Mouse (Mus musculus) lung, embryonic 14.5 days (tissue): ENCODE data around the gene Cst7. TPM values are rescaled to one million over a fixed set of nuclear protein-coding genes. Genes with fewer than 3 reads are reported as not detected.
A peak's percentile ranks its signal among the peaks of the same experiment; 100 is the strongest.

Experiments used
- ATAC-seq: fragments of 200-750 bp; cut with Nextera tagmentation; 2 replicates; pipeline ENCODE4 v1.8.0; 2017; ENCODE audit warnings: mild to moderate bottlenecking, moderate TSS enrichment, moderate library complexity; ENCODE audit not compliant: insufficient read depth
- DNase-seq: peaks from one replicate; pipeline ENCODE4 v3.0.0-alpha.2; 2015
- H3K27ac ChIP-seq: fragments of 300-500 bp; sonication (generic); 2 replicates; pipeline ENCODE4 v1.5.1; 2014; ENCODE audit warnings: low read depth, mild to moderate bottlenecking, moderate library complexity
- H3K27me3 ChIP-seq: fragments of 300-500 bp; sonication (generic); 2 replicates; pipeline ENCODE4 v1.6.1; 2014; ENCODE audit warnings: low read length, control low read depth; ENCODE audit not compliant: insufficient read depth
- H3K36me3 ChIP-seq: fragments of 300-500 bp; sonication (generic); 2 replicates; pipeline ENCODE4 v1.6.1; 2014; ENCODE audit warnings: control low read depth; ENCODE audit not compliant: insufficient read depth
- H3K4me1 ChIP-seq: fragments of 300-500 bp; sonication (generic); 2 replicates; pipeline ENCODE4 v1.6.1; 2014; ENCODE audit warnings: antibody characterized with exemption, control low read depth; ENCODE audit not compliant: insufficient read depth
- H3K4me2 ChIP-seq: fragments of 300-500 bp; sonication (generic); 2 replicates; pipeline ENCODE4 v1.6.1; 2014; ENCODE audit warnings: mild to moderate bottlenecking
- H3K4me3 ChIP-seq: fragments of 300-500 bp; sonication (generic); 2 replicates; pipeline ENCODE4 v1.5.1; 2014; ENCODE audit warnings: low read depth, low read length
- H3K9ac ChIP-seq: fragments of 300-500 bp; sonication (generic); 2 replicates; pipeline ENCODE4 v1.6.1; 2014
- H3K9me3 ChIP-seq: fragments of 300-500 bp; sonication (generic); 2 replicates; pipeline ENCODE4 v1.6.1; 2016; ENCODE audit warnings: low read depth, low read length, control low read depth
- CTCF ChIP-seq: IDR thresholded peaks from 2 replicates; pipeline ENCODE4 v1.5.1; 2016; ENCODE audit warnings: antibody characterized with exemption, low read depth
- WGBS: fragments of 180-500 bp; shearing (Covaris S2); extraction: QIAGEN DNeasy Blood & Tissue Kit; methylation state at CpG from one replicate; pipeline ENCODE4 v1.1.7; 2014; 5-methylcytosine and 5-hydroxymethylcytosine counted together
- polyA plus RNA-seq: library from polyadenylated mRNA; unstranded; fragments of >200 nt; fragmentation: Nextera tagmentation; extraction: Ambion mirVana; gene quantifications from 2 replicates; pipeline ENCODE4 v1.2.1, GENCODE M21; 2014

Gene Cst7
- polyA plus RNA-seq, 1 experiment from 2014 or later, result 0.32 TPM

DNA sequence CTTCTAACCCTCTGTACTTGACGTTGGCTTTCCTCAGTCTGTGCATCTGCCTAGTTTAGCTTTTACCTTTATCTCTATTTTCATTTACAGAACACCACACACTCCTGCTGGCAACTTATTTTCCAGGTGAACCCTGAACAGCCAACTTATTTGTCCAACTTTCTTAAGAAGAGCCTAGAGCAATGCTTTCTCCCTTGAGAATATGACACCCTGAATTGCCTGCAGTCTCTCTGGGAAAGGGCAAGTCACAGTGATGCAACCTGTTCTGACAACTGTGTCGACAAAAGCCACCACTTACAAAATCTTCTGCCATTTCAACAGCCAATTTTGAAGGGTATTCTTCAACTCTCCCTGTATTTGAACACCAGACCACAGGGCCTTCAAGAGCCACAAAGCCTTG lies 34.6 kb downstream of the Cst7 start:
- 73% methylated on average over 2 of the region's 2 CpGs for WGBS
- ATAC-seq, result no peak
- TF ChIP-seq CTCF, result no peak
- Histone ChIP-seq H3K36me3 (no peaks in the 10 kb centered on the region), H3K27ac (no peak overlapping the region), H3K9me3 (no peaks in the 10 kb centered on the region), H3K9ac (no peak overlapping the region), H3K4me1 (0 out of 2 replicates have a peak, but pooled peaks cover 3% of the 10 kb centered on the region), H3K27me3 (no peaks in the 10 kb centered on the region), H3K4me2 (no peak overlapping the region), H3K4me3 (no peak overlapping the region)
- DNase-seq, result no peak

DNA sequence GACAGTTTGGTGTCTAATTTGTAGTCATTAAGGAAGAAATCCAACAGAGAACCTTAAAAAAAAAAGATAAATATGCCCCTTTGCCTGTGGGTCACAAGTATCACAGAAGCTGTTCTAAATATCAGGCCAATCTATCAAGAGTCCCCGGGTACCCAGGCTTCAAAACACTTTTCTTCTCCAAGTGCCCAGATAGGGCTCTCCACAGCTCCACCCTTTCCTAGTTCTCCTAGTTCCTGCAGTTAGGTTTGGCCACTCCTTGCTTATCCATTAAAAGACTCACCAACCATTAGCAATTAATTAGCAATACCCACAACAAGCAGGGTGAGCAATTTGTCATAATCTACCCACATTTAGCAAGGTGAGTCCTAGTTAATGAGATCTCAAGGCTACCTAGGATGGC lies 36.9 kb downstream of the Cst7 start:
- Histone ChIP-seq H3K9me3 (no peaks in the 10 kb centered on the region), H3K27me3 (no peaks in the 10 kb centered on the region), H3K4me3 (peak overlapping the region; percentile 95; the same call in 1 of the 2 replicates), H3K4me1 (0 out of 2 replicates have a peak, but pooled peaks cover 3% of the 10 kb centered on the region), H3K4me2 (peak overlapping the region; percentile 79), H3K9ac (no peak overlapping the region), H3K27ac (no peak overlapping the region), H3K36me3 (no peaks in the 10 kb centered on the region)
- no peak for TF ChIP-seq CTCF
- DNase-seq, result no peak
- no peak for ATAC-seq
- 38% methylated on average over 1 of the region's 1 CpGs for WGBS

- WGBS, result under 1% methylated on average over 42 of the region's 42 CpGs
- Histone ChIP-seq H3K4me1 (0 out of 2 replicates have a peak, but pooled peaks cover 3% of the 10 kb centered on the region), H3K9ac (peak within 1 kb of the TSS; percentile 77), H3K4me2 (peak within 1 kb of the TSS; percentile 79), H3K4me3 (peak within 1 kb of the TSS; percentile 95), H3K9me3 (no peaks in the 10 kb centered on the region), H3K27me3 (no peaks in the 10 kb centered on the region), H3K27ac (peak within 1 kb of the TSS; percentile 27; the same call in 1 of the 2 replicates), H3K36me3 (no peaks in the 10 kb centered on the region)
- ATAC-seq, result peak; percentile 99
- DNase-seq, result peak; percentile 99
- no peak; the same call in 1 of the 2 replicates for TF ChIP-seq CTCF
Measured at GRCm38 (mm10) chr2:150608087-150608799, 38.0 kb downstream of the Cst7 start, which contains the start of gene Apmap. Apmap (minus strand) TSS chr2:150608567.

DNA sequence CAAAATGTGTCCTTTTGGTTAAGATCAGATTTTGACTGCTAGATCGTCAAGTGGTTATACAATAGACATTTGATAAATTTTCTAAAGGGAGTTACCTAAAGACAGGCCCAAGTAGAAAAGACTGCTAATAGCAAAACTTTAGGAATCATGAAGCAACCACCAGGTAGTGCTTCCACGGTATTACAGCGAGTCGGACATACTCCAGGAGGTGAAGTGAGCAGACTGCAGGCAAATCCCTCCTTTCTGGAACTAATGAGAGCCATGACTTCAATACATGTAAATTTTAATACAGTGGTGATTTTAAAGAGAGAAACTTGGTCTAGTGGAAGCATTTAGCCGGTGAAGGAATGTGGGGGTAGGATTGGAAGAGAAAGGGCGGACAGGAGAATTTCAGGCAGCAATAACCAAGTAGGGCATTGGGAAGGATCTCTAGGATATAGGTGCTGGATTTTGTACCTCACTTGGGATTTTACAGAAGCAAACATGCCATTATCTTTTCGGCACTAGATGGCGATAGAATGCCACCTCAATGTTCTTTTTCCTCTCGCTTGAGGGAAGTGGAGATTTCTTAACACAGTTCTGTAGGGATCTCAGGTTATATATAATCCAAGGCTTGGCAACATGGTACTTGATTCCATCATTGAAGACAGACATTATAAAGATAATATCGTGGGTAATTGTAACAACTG lies 38.8 kb downstream of the Cst7 start:
- peak; percentile 82 for TF ChIP-seq CTCF
- Histone ChIP-seq H3K9me3 (no peaks in the 10 kb centered on the region), H3K4me2 (peak overlapping the region; percentile 79), H3K27me3 (no peaks in the 10 kb centered on the region), H3K4me3 (peak overlapping the region; percentile 95), H3K9ac (peak overlapping the region; percentile 77), H3K27ac (peak overlapping the region; percentile 27; the same call in 1 of the 2 replicates), H3K36me3 (no peaks in the 10 kb centered on the region), H3K4me1 (0 out of 2 replicates have a peak, but pooled peaks cover 3% of the 10 kb centered on the region)
- ATAC-seq (peak; percentile 69), DNase-seq (peak; percentile 92)
- 1% methylated on average over 10 of the region's 10 CpGs for WGBS

GRCm38 (mm10) chr2:150610097-150610496 lies 39.9 kb downstream of the Cst7 start:
- DNase-seq (no peak), ATAC-seq (no peak)
- Histone ChIP-seq H3K27ac (no peak overlapping the region), H3K4me2 (no peak overlapping the region), H3K27me3 (no peaks in the 10 kb centered on the region), H3K36me3 (no peaks in the 10 kb centered on the region), H3K9ac (no peak overlapping the region), H3K9me3 (no peaks in the 10 kb centered on the region), H3K4me3 (no peak overlapping the region), H3K4me1 (0 out of 2 replicates have a peak, but pooled peaks cover 3% of the 10 kb centered on the region)
- TF ChIP-seq CTCF, result no peak
- WGBS, result 61% methylated on average over 3 of the region's 3 CpGs

- Histone ChIP-seq H3K27me3 (no peaks in the 10 kb centered on the region), H3K4me3 (no peak overlapping the region), H3K36me3 (no peaks in the 10 kb centered on the region), H3K4me1 (no peaks in the 10 kb centered on the region), H3K4me2 (no peak overlapping the region), H3K27ac (no peak overlapping the region), H3K9me3 (no peaks in the 10 kb centered on the region), H3K9ac (no peak overlapping the region)
- 63% methylated on average over 3 of the region's 3 CpGs for WGBS
- no peak for DNase-seq
- ATAC-seq, result no peak
- TF ChIP-seq CTCF, result no peak
Measured at GRCm38 (mm10) chr2:150621698-150622097, 51.5 kb downstream of the Cst7 start.

GRCm38 (mm10) chr2:150623957-150624356 lies 53.7 kb downstream of the Cst7 start:
- H3K4me1 ChIP-seq, result no peaks in the 10 kb centered on the region
- no peaks in the 10 kb centered on the region for H3K27me3 ChIP-seq
- no peak for TF ChIP-seq CTCF
- no peak for ATAC-seq
- H3K4me2 ChIP-seq, result no peak overlapping the region
- no peaks in the 10 kb centered on the region for H3K9me3 ChIP-seq
- no peak for DNase-seq
- 62% methylated on average over 3 of the region's 3 CpGs for WGBS
- H3K9ac ChIP-seq, result no peak overlapping the region
- no peak overlapping the region for H3K4me3 ChIP-seq
- no peaks in the 10 kb centered on the region for H3K36me3 ChIP-seq
- H3K27ac ChIP-seq, result no peak overlapping the region
